Mouse (Mus musculus) right cerebral cortex, postnatal 14 days (tissue): Measurements from ENCODE around the gene Lrrc8a.

ENCODE experiments used
- DNase-seq: peaks from one replicate; pipeline ENCODE4 v3.0.0; 2022

Gene Lrrc8a

GRCm38 (mm10) chr2:30262840-30263441, 25.4 kb downstream of the Lrrc8a start:
- DNase-seq = peak; percentile 52

GRCm38 (mm10) chr2:30263811-30264210, 26.3 kb downstream of the Lrrc8a start:
- no peak for DNase-seq

- no peak for DNase-seq
Observed at GRCm38 (mm10) chr2:30264671-30265519, 27.4 kb downstream of the Lrrc8a start.

- DNase-seq = no peak
Observed at GRCm38 (mm10) chr2:30265767-30266253, 28.3 kb downstream of the Lrrc8a start, which contains the start of gene Phyhd1. Phyhd1 (plus strand) TSS chr2:30266203.

- DNase-seq = no peak
Observed at GRCm38 (mm10) chr2:30266392-30266941, 29.0 kb downstream of the Lrrc8a start.

- no peak for DNase-seq
Observed at GRCm38 (mm10) chr2:30267466-30267865, 30.0 kb downstream of the Lrrc8a start.

- no peak for DNase-seq
Observed at GRCm38 (mm10) chr2:30268371-30268770, 30.9 kb downstream of the Lrrc8a start.

- no peak for DNase-seq
Observed at GRCm38 (mm10) chr2:30269241-30269990, 31.9 kb downstream of the Lrrc8a start.

- DNase-seq = no peak
Observed at GRCm38 (mm10) chr2:30270134-30270533, 32.6 kb downstream of the Lrrc8a start.

GRCm38 (mm10) chr2:30280743-30281142, 43.2 kb downstream of the Lrrc8a start, which contains the start of gene Gm28038:
Gm28038 (plus strand) TSS chr2:30281043.
- no peak for DNase-seq

- DNase-seq = no peak
Observed at GRCm38 (mm10) chr2:30281651-30282050, 44.1 kb downstream of the Lrrc8a start.

GRCm38 (mm10) chr2:30283193-30283592, 45.7 kb downstream of the Lrrc8a start:
- no peak for DNase-seq

GRCm38 (mm10) chr2:30285004-30285403, 47.5 kb downstream of the Lrrc8a start:
- no peak for DNase-seq

- peak; percentile 26 for DNase-seq
Observed at GRCm38 (mm10) chr2:30285416-30286181, 48.1 kb downstream of the Lrrc8a start.

GRCm38 (mm10) chr2:30286192-30287026, 48.9 kb downstream of the Lrrc8a start, which contains the start of the genes Dolk and Nup188:
Dolk (minus strand) TSS chr2:30286334.
Nup188 (plus strand) TSS chr2:30286397.
- peak; percentile 99 for DNase-seq

GRCm38 (mm10) chr2:30287027-30287373, 49.5 kb downstream of the Lrrc8a start:
- no peak for DNase-seq

GRCm38 (mm10) chr2:30299525-30299924, 62.0 kb downstream of the Lrrc8a start:
- DNase-seq = no peak

GRCm38 (mm10) chr2:30299966-30300365, 62.5 kb downstream of the Lrrc8a start:
- DNase-seq = no peak

GRCm38 (mm10) chr2:30306087-30306486, 68.6 kb downstream of the Lrrc8a start:
- DNase-seq = no peak

- DNase-seq = no peak
Observed at GRCm38 (mm10) chr2:30309351-30309750, 71.8 kb downstream of the Lrrc8a start.

- no peak for DNase-seq
Observed at GRCm38 (mm10) chr2:30311481-30311880, 74.0 kb downstream of the Lrrc8a start.
